Mouse (Mus musculus): ENCODE data around the gene 1190007I07Rik.

GRCm38 (mm10) chr10:82629111-82629585, 6.1 kb upstream of the 1190007I07Rik start:
- no peak for TF ChIP-seq MAFK (IDR thresholded peaks at IDR 0.05; ENCODE audit: insufficient read depth, low read depth, low read length)
- TF ChIP-seq HCFC1 (IDR thresholded peaks at IDR 0.05; ENCODE audit: borderline replicate concordance, insufficient read depth, low read length) = no peak
- no peak for TF ChIP-seq ZNF384 (IDR thresholded peaks at IDR 0.05; ENCODE audit: low read depth, low read length)

All from ES-E14 (cell line).